ENCODE assay signal across 1 mouse cellular context in genomic region chr4:83524843-83525689, GRCm38 (mm10).
A peak's percentile ranks its signal among the peaks of the same experiment; 100 is the strongest.
TF ChIP-seq lines count a peak whose summit lies in the region.

TSS of gene Ccdc171 (plus strand) at chr4:83525545.

TF ChIP-seq in CH12.LX, 34 proteins besides CTCF, POLR2A, EP300 and RAD21 (continued from another document):
- TF ChIP-seq TCF12 (IDR thresholded peaks at IDR 0.05; ENCODE audit: low read depth, low read length) (peak; percentile 73; the same call in 1 of the 2 replicates), MAZ (IDR thresholded peaks at IDR 0.05; ENCODE audit: low read depth, low read length) (no peak), MXI1 (IDR thresholded peaks at IDR 0.05; ENCODE audit: low read depth, low read length) (peak; percentile 77; the same call in 1 of the 2 replicates), NRF1 (IDR thresholded peaks at IDR 0.05; ENCODE audit: low read depth, low read length) (peak; percentile 99), RCOR1 (conservative IDR thresholded peaks at IDR 0.05; ENCODE audit: low read depth, low read length) (peak; percentile 20; the same call in 1 of the 2 replicates), ZKSCAN1 (IDR thresholded peaks at IDR 0.05; ENCODE audit: borderline replicate concordance, low read depth, low read length) (no peak), TBP (conservative IDR thresholded peaks at IDR 0.05; ENCODE audit: low read depth, low read length) (no peak), MYC (IDR thresholded peaks at IDR 0.05; ENCODE audit: low read depth, low read length) (peak; percentile 87), HCFC1 (IDR thresholded peaks at IDR 0.05; ENCODE audit: low read depth, low read length) (peak; percentile 41; the same call in 1 of the 2 replicates)
